Mouse (Mus musculus): Measurements from ENCODE around the gene Cdk2ap1. TPM values are rescaled to one million over a fixed set of nuclear protein-coding genes. Genes with fewer than 3 reads are reported as not detected.
A peak's percentile ranks its signal among the peaks of the same experiment; 100 is the strongest.
"Not testable (repeated sequence)": the region's sequence is repeated elsewhere in the genome, so short reads cannot be mapped to it uniquely, and the experiment has no call there.

The Cdk2ap1 gene
- polyA plus RNA-seq, 1 experiment from 2014 or later, result 39.3 TPM

GRCm38 (mm10) chr5:124342897-124343296 lies 20.0 kb downstream of the Cdk2ap1 start:
- H3K27me3 ChIP-seq (replicated peaks; ENCODE audit: insufficient read depth, low read length), result no peaks in the 10 kb centered on the region
- no peak overlapping the region for H3K27ac ChIP-seq (ENCODE audit: low read length)
- peaks cover 9% of the 10 kb centered on the region; the same call in 1 of the 2 replicates for H3K36me3 ChIP-seq (ENCODE audit: insufficient read depth, low read length)
- no peaks in the 10 kb centered on the region for H3K9me3 ChIP-seq (ENCODE audit: low read length)
- H3K4me1 ChIP-seq (ENCODE audit: insufficient read depth, low read depth, low read length), result no peaks in the 10 kb centered on the region
- H3K4me3 ChIP-seq (ENCODE audit: low read depth, low read length), result no peak overlapping the region
- H3K4me2 ChIP-seq (replicated peaks; ENCODE audit: low read depth, low read length), result no peak overlapping the region
- TF ChIP-seq CTCF (IDR thresholded peaks at IDR 0.05) (no peak), EP300 (IDR thresholded peaks at IDR 0.05) (no peak)
- DNase-seq (ENCODE audit: low spot score) (no peak), ATAC-seq (no peak)
- 67% methylated on average over 8 of the region's 8 CpGs for WGBS
- no peak overlapping the region for H3K9ac ChIP-seq (replicated peaks; ENCODE audit: low read depth)

GRCm38 (mm10) chr5:124341753-124342339 lies 21.0 kb downstream of the Cdk2ap1 start:
- not testable (repeated sequence) for H3K9me3 ChIP-seq (ENCODE audit: low read length); H3K36me3 ChIP-seq (ENCODE audit: insufficient read depth, low read length); H3K9ac ChIP-seq (replicated peaks; ENCODE audit: low read depth); H3K4me1 ChIP-seq (ENCODE audit: insufficient read depth, low read depth, low read length); H3K4me3 ChIP-seq (ENCODE audit: low read depth, low read length); H3K27ac ChIP-seq (ENCODE audit: low read length); H3K4me2 ChIP-seq (replicated peaks; ENCODE audit: low read depth, low read length); H3K27me3 ChIP-seq (replicated peaks; ENCODE audit: insufficient read depth, low read length); DNase-seq (ENCODE audit: low spot score)
- WGBS, result 60% methylated on average over 6 of the region's 6 CpGs
- 0 out of 2 replicates have a peak, but pooled peaks have one; percentile 20 for ATAC-seq
- TF ChIP-seq CTCF (IDR thresholded peaks at IDR 0.05), result peak; percentile 27

GRCm38 (mm10) chr5:124338791-124339190 lies 24.1 kb downstream of the Cdk2ap1 start:
- Histone ChIP-seq H3K4me2 (replicated peaks; ENCODE audit: low read depth, low read length) (no peak overlapping the region), H3K27ac (ENCODE audit: low read length) (no peak overlapping the region)
- no peak for DNase-seq (ENCODE audit: low spot score)

GRCm38 (mm10) chr5:124337909-124338308 lies 25.0 kb downstream of the Cdk2ap1 start:
- DNase-seq (ENCODE audit: low spot score) (peak; percentile 81), ATAC-seq (peak; percentile 62)
- Histone ChIP-seq H3K27ac (ENCODE audit: low read length) (peak overlapping the region; percentile 69), H3K9ac (replicated peaks; ENCODE audit: low read depth) (no peak overlapping the region), H3K27me3 (replicated peaks; ENCODE audit: insufficient read depth, low read length) (no peaks in the 10 kb centered on the region), H3K36me3 (ENCODE audit: insufficient read depth, low read length) (no peaks in the 10 kb centered on the region), H3K4me1 (ENCODE audit: insufficient read depth, low read depth, low read length) (peaks cover 16% of the 10 kb centered on the region; the same call in 1 of the 2 replicates), H3K4me2 (replicated peaks; ENCODE audit: low read depth, low read length) (no peak overlapping the region), H3K9me3 (ENCODE audit: low read length) (no peaks in the 10 kb centered on the region), H3K4me3 (ENCODE audit: low read depth, low read length) (no peak overlapping the region)
- no peak; the same call in 1 of the 2 replicates for TF ChIP-seq EP300 (IDR thresholded peaks at IDR 0.05)
- TF ChIP-seq CTCF (IDR thresholded peaks at IDR 0.05), result no peak
- 36% methylated on average over 9 of the region's 9 CpGs for WGBS

More at GRCm38 (mm10) chr5:124338791-124339190, 24.1 kb downstream of the Cdk2ap1 start:
- Histone ChIP-seq H3K9ac (replicated peaks; ENCODE audit: low read depth) (no peak overlapping the region), H3K27me3 (replicated peaks; ENCODE audit: insufficient read depth, low read length) (no peaks in the 10 kb centered on the region), H3K36me3 (ENCODE audit: insufficient read depth, low read length) (no peaks in the 10 kb centered on the region), H3K4me1 (ENCODE audit: insufficient read depth, low read depth, low read length) (peaks cover 11% of the 10 kb centered on the region; the same call in 1 of the 2 replicates), H3K4me3 (ENCODE audit: low read depth, low read length) (no peak overlapping the region), H3K9me3 (ENCODE audit: low read length) (no peaks in the 10 kb centered on the region)
- WGBS, result 96% methylated on average over 8 of the region's 8 CpGs
- ATAC-seq, result no peak
- no peak for TF ChIP-seq EP300 (IDR thresholded peaks at IDR 0.05)
- no peak for TF ChIP-seq CTCF (IDR thresholded peaks at IDR 0.05)

- peak; percentile 57 for ATAC-seq
- Histone ChIP-seq H3K4me2 (replicated peaks; ENCODE audit: low read depth, low read length) (no peak overlapping the region), H3K4me3 (ENCODE audit: low read depth, low read length) (no peak overlapping the region), H3K9me3 (ENCODE audit: low read length) (no peaks in the 10 kb centered on the region), H3K27me3 (replicated peaks; ENCODE audit: insufficient read depth, low read length) (no peaks in the 10 kb centered on the region), H3K27ac (ENCODE audit: low read length) (peak overlapping the region; percentile 69), H3K4me1 (ENCODE audit: insufficient read depth, low read depth, low read length) (peaks cover 16% of the 10 kb centered on the region; the same call in 1 of the 2 replicates), H3K36me3 (ENCODE audit: insufficient read depth, low read length) (no peaks in the 10 kb centered on the region), H3K9ac (replicated peaks; ENCODE audit: low read depth) (no peak overlapping the region)
- TF ChIP-seq EP300 (IDR thresholded peaks at IDR 0.05) (no peak), CTCF (IDR thresholded peaks at IDR 0.05) (no peak)
- DNase-seq (ENCODE audit: low spot score), result peak; percentile 52
- WGBS, result 58% methylated on average over 9 of the region's 9 CpGs
Measured at GRCm38 (mm10) chr5:124337103-124337502, 25.8 kb downstream of the Cdk2ap1 start.

GRCm38 (mm10) chr5:124334392-124334791 lies 28.5 kb downstream of the Cdk2ap1 start:
- Histone ChIP-seq H3K9me3 (ENCODE audit: low read length) (no peaks in the 10 kb centered on the region), H3K4me1 (ENCODE audit: insufficient read depth, low read depth, low read length) (peaks cover 16% of the 10 kb centered on the region; the same call in 1 of the 2 replicates), H3K4me3 (ENCODE audit: low read depth, low read length) (no peak overlapping the region), H3K36me3 (ENCODE audit: insufficient read depth, low read length) (no peaks in the 10 kb centered on the region), H3K27ac (ENCODE audit: low read length) (peak overlapping the region; percentile 23), H3K27me3 (replicated peaks; ENCODE audit: insufficient read depth, low read length) (no peaks in the 10 kb centered on the region), H3K9ac (replicated peaks; ENCODE audit: low read depth) (no peak overlapping the region), H3K4me2 (replicated peaks; ENCODE audit: low read depth, low read length) (no peak overlapping the region)
- no peak; the same call in 1 of the 2 replicates for TF ChIP-seq EP300 (IDR thresholded peaks at IDR 0.05)
- no peak for TF ChIP-seq CTCF (IDR thresholded peaks at IDR 0.05)
- ATAC-seq, result peak; percentile 88
- DNase-seq (ENCODE audit: low spot score), result peak; percentile 84
- 28% methylated on average over 6 of the region's 6 CpGs for WGBS
